ENCODE assay signal across 8 mouse cellular contexts in genomic region chr1:131708338-131708737, GRCm38 (mm10). TPM values are rescaled to one million over a fixed set of nuclear protein-coding genes. Genes with fewer than 3 reads are reported as not detected.
DNase-seq lines count a peak whose midpoint lies in the region; ATAC-seq lines count a peak whose summit lies in the region.

No protein-coding gene starts in this region.

- H3K27me3 ChIP-seq in midbrain, embryonic 10.5 days (ENCODE audit: low read depth, poor library complexity, severe bottlenecking), result no peaks in the 10 kb centered on the region
- no peaks in the 10 kb centered on the region for H3K27me3 ChIP-seq in midbrain, embryonic 15.5 days (replicated peaks)

- peaks cover 5% of the 10 kb centered on the region; the same call in 1 of the 2 replicates for H3K4me1 ChIP-seq in midbrain, embryonic 10.5 days
- H3K4me1 ChIP-seq in midbrain, embryonic 15.5 days, result no peaks in the 10 kb centered on the region

- H3K4me2 ChIP-seq in midbrain, embryonic 15.5 days, result no peak overlapping the region

- H3K9ac ChIP-seq in midbrain, embryonic 15.5 days, result no peak overlapping the region

- peak; percentile 58 to 83 for DNase-seq in adrenal gland, adult (ENCODE audit: inconsistent age in 2 of 2, low spot score in 1 of 2)
- DNase-seq in adrenal gland, postnatal 4 days (ENCODE audit: low spot score in 2 of 2), result no peak
- DNase-seq in midbrain, embryonic 10.5 days (ENCODE audit: low spot score), result peak; percentile 36
- peak; percentile 77 to 80 for DNase-seq in cerebellum, adult 18-20 months
- DNase-seq in heart, postnatal 4 days, result peak; percentile 78
- DNase-seq in lung, postnatal 4 days, result peak; percentile 55 to 72
- DNase-seq in testis, postnatal 10 days (ENCODE audit: low spot score), result peak; percentile 82

- ATAC-seq in midbrain, embryonic 15.5 days (replicated peaks), result no peak

- no peak overlapping the region for H3K4me3 ChIP-seq in midbrain, embryonic 10.5 days
- H3K4me3 ChIP-seq in midbrain, embryonic 15.5 days, result no peak overlapping the region

- H3K36me3 ChIP-seq in midbrain, embryonic 10.5 days, result no peaks in the 10 kb centered on the region
- no peaks in the 10 kb centered on the region for H3K36me3 ChIP-seq in midbrain, embryonic 15.5 days (replicated peaks)

- 32% methylated on average over 4 of the region's 4 CpGs for WGBS in midbrain, embryonic 10.5 days
- WGBS in midbrain, embryonic 15.5 days, result 23% methylated on average over 4 of the region's 4 CpGs

- no peak overlapping the region for H3K27ac ChIP-seq in midbrain, embryonic 10.5 days (replicated peaks)
- no peak overlapping the region for H3K27ac ChIP-seq in midbrain, embryonic 15.5 days

- H3K9me3 ChIP-seq in midbrain, embryonic 10.5 days (replicated peaks), result no peaks in the 10 kb centered on the region
- no peaks in the 10 kb centered on the region for H3K9me3 ChIP-seq in midbrain, embryonic 15.5 days

RNA-seq across cellular contexts. Expression of gene Rab7b, which starts 19.8 kb away (rescaled TPM):
- total RNA-seq in adrenal gland, postnatal 4 days (2021), result 1 to 10 TPM; 4.6 to 5.3 TPM
- 0.77 and 1.4 TPM in 2 replicates for polyA plus RNA-seq in midbrain, embryonic 10.5 days (2016; fragmentation: Nextera tagmentation; extraction: Ambion mirVana)
- polyA plus RNA-seq in midbrain, embryonic 15.5 days (2015; fragmentation: Nextera tagmentation; extraction: Ambion mirVana), result 1.1 and 1.2 TPM in 2 replicates
- 1 to 10 TPM; 2.6 to 3.6 TPM for total RNA-seq in heart, postnatal 4 days (2021)

RNA-seq across cellular contexts. Expression of gene Slc26a9, which starts 35.5 kb away (rescaled TPM):
- total RNA-seq in adrenal gland, postnatal 4 days (2021), result under 1 TPM; 0.51 to 0.73 TPM
- polyA plus RNA-seq in midbrain, embryonic 10.5 days (2016; fragmentation: Nextera tagmentation; extraction: Ambion mirVana), result not detected in 2 replicates
- 0.05 and 0.08 TPM in 2 replicates for polyA plus RNA-seq in midbrain, embryonic 15.5 days (2015; fragmentation: Nextera tagmentation; extraction: Ambion mirVana)
- under 1 TPM in 1 of 2 experiments, not detected in 1; 0.07 TPM for total RNA-seq in heart, postnatal 4 days (2021)

Comparison
In these comparisons a context has a peak if more than half of its experiments do, and no peak if none do; other contexts are left out.
1. DNase-seq: peak in adrenal gland, adult (2 of 2), midbrain, embryonic 10.5 days (single experiment), cerebellum, adult 18-20 months (2 of 2), heart, postnatal 4 days (single experiment), lung, postnatal 4 days (2 of 2) and testis, postnatal 10 days (single experiment); none in adrenal gland, postnatal 4 days (0 of 2).